Mouse (Mus musculus) E14TG2a.4 (cell line): ENCODE measurements around the gene Tex29.

ENCODE experiments used
- H3K27me3 ChIP-seq: 2 replicates; pipeline ENCODE4 v1.6.1; 2014; ENCODE audit warnings: low read length, control low read depth; ENCODE audit not compliant: insufficient read depth
- H3K36me3 ChIP-seq: 2 replicates; pipeline ENCODE4 v1.6.1; 2014; ENCODE audit warnings: low read length, control low read depth; ENCODE audit not compliant: insufficient read depth
- H3K4me1 ChIP-seq: replicated peaks from 2 replicates; pipeline ENCODE4 v1.6.1; 2014; ENCODE audit warnings: low read depth, low read length, control low read depth
- H3K4me3 ChIP-seq: replicated peaks from 2 replicates; pipeline ENCODE4 v1.5.1; 2014; ENCODE audit warnings: mild to moderate bottlenecking, low read length
- H3K9me3 ChIP-seq: 2 replicates; pipeline ENCODE4 v1.6.1; 2014; ENCODE audit warnings: low read length, control low read depth
- CTCF ChIP-seq: conservative IDR thresholded peaks from 2 replicates; pipeline ENCODE4 v1.5.1; 2014; ENCODE audit warnings: low read length
- NANOG ChIP-seq: IDR thresholded peaks from 2 replicates; pipeline ENCODE4 v1.6.1; 2014; ENCODE audit warnings: borderline replicate concordance, low read length, mixed read lengths
- POU5F1 ChIP-seq: IDR thresholded peaks from 2 replicates; pipeline ENCODE4 v1.6.1; 2014; ENCODE audit warnings: low read length, borderline replicate concordance

Tex29 gene

DNA sequence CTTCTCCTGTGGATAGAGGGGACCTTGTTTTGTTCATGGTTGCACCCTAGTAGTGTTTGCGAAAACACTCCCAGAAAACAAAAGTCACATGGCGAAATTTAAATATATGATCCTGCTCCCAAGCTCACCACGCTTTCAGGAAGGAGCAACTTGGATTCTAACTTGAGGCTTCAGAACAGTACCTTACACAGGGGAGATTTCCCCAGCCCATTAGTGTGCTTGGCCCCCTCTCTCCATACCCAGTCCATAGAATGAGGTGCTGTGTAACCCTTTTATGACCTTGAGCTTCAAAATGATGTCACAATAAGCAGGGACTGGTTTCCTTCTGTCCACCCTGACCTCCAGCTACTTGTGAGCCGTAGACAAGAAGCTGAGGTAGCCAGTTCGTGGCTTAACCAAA lies at the start of gene Tex29:
TSS of gene Tex29 (plus strand) at position 301 of the 400 bp plus-strand sequence.
- Histone ChIP-seq H3K4me3 (no peak within 1 kb of the TSS), H3K36me3 (0 out of 2 replicates have a peak, but pooled peaks cover under 1% of the 10 kb centered on the region), H3K4me1 (0 out of 2 replicates have a peak, but pooled peaks cover under 1% of the 10 kb centered on the region), H3K27me3 (no peaks in the 10 kb centered on the region), H3K9me3 (no peaks in the 10 kb centered on the region)
- no peak for TF ChIP-seq POU5F1

DNA sequence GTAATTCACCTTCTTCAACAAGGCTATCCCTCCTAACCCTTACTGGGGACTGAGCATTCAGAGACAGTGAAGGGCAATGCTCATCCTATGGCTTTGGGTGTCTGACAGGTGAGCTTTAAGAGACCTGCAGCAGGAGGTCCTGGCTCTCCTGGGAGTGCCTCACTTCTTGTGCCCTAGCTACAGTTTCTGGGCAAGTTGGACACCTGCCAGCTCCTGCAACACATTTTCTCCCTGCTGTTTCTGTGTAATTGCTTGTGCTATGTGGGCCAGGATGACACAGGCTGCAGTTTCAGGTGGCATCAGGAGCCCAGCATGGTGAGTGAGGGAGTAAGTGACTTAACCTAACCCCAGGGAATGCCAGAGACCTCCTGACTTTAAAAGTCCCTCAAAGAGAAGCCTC lies 45.3 kb upstream of the Tex29 start:
- Histone ChIP-seq H3K4me1 (peaks cover 12% of the 10 kb centered on the region), H3K4me3 (no peak overlapping the region), H3K9me3 (no peaks in the 10 kb centered on the region), H3K36me3 (peaks cover 75% of the 10 kb centered on the region), H3K27me3 (no peaks in the 10 kb centered on the region)
- TF ChIP-seq POU5F1: no peak
- no peak for TF ChIP-seq CTCF
- no peak for TF ChIP-seq NANOG

DNA sequence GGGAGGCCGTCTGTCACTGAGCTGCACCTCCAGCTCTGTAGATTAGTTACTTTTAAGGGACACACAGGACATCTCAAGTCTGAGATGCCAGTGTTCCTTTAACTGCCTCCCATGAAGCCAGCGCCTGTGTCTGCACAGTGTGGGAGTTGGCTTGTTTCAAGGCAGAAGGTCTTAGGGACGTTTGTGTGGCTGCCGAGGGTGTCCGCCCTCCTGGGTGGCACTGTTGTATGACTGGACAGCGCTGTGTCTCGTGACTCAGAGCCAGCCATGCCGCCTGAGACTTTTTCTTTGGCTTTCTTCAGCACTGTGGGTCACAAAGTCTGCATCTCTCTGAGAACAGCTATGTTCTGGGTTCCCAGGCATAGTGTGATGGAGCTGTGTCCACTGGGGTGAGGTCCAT lies 43.1 kb upstream of the Tex29 start:
- H3K36me3 ChIP-seq: peaks cover 74% of the 10 kb centered on the region
- H3K4me3 ChIP-seq: no peak overlapping the region
- H3K27me3 ChIP-seq: no peaks in the 10 kb centered on the region
- peaks cover 12% of the 10 kb centered on the region for H3K4me1 ChIP-seq
- H3K9me3 ChIP-seq: no peaks in the 10 kb centered on the region
- TF ChIP-seq POU5F1: no peak
- no peak for TF ChIP-seq CTCF
- no peak for TF ChIP-seq NANOG

DNA sequence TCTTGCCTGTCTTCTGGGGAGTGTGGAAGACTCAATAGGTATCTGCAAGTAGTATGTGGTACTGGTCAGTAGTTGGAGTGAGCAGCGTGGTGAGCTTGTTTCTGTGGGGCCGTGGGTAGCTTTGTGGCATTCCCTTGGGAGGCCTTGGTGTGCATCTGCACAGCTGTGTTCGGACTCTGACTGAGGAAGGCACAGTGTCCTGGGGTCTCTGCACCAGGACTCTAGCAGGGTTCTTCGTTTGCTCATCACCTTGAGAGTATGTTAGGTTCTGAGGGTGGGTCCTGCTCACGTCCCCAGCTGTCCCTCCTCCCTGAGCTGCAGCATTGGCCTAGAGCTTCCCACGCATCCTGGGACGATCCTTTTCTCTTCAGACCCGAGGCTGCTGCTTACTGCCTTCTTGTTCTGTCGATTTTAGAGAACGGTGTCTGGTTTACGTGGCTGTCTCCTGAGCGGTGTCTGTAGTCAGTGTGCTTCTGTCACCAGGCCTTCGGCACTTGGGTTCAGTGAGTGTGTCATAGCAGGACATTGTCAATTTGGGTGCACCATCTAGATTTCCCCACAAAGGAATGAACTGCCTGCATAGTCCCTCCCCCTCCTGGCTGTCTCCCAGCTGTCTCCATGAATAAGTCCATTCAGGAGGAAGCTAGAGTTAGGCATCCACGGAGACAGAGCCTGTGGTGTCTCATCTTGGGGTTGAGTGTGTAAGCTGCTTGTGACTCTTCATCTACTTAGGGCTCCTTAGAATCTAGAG lies 42.4 kb upstream of the Tex29 start:
- Histone ChIP-seq H3K4me3 (no peak overlapping the region), H3K27me3 (no peaks in the 10 kb centered on the region)
- TF ChIP-seq NANOG: no peak
- TF ChIP-seq CTCF: no peak
- TF ChIP-seq POU5F1: no peak

DNA sequence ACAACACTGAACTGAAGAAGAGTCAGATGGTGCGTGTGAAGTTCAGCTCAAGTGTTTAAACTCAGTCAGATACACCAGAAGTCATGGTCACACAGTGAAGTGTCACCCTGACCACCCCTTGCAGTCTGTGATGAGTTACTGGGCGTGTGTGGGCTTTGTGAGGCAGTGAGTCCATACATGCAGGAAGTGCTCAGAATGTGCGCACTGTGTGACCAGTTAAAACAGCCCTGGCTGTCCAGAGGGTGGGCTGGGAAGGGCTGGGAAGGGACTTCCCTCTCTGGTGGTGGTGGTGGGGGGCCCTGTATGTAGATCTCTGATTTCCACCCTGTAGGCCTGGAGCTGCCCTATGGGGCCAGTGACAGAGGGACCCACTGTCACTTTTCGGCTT lies 41.8 kb upstream of the Tex29 start:
- H3K9me3 ChIP-seq: no peaks in the 10 kb centered on the region
- no peak overlapping the region for H3K4me3 ChIP-seq
- no peak for TF ChIP-seq NANOG
- H3K27me3 ChIP-seq: no peaks in the 10 kb centered on the region
- peaks cover 12% of the 10 kb centered on the region for H3K4me1 ChIP-seq
- peaks cover 73% of the 10 kb centered on the region for H3K36me3 ChIP-seq

More for the DNA sequence above, 42.4 kb upstream of the Tex29 start:
- peaks cover 12% of the 10 kb centered on the region for H3K4me1 ChIP-seq
- peaks cover 73% of the 10 kb centered on the region for H3K36me3 ChIP-seq
- H3K9me3 ChIP-seq: no peaks in the 10 kb centered on the region

GRCm38 (mm10) chr8:11799098-11799497 lies 41.2 kb upstream of the Tex29 start:
- Histone ChIP-seq H3K36me3 (peaks cover 77% of the 10 kb centered on the region), H3K27me3 (no peaks in the 10 kb centered on the region), H3K4me1 (peaks cover 12% of the 10 kb centered on the region), H3K4me3 (no peak overlapping the region), H3K9me3 (no peaks in the 10 kb centered on the region)
- TF ChIP-seq POU5F1 (no peak), CTCF (no peak), NANOG (no peak)

- no peaks in the 10 kb centered on the region for H3K9me3 ChIP-seq
- no peaks in the 10 kb centered on the region for H3K27me3 ChIP-seq
- peaks cover 84% of the 10 kb centered on the region for H3K36me3 ChIP-seq
- peaks cover 12% of the 10 kb centered on the region for H3K4me1 ChIP-seq
- TF ChIP-seq POU5F1: no peak
- TF ChIP-seq CTCF: no peak
- TF ChIP-seq NANOG: no peak
- H3K4me3 ChIP-seq: no peak overlapping the region
Observed at GRCm38 (mm10) chr8:11800481-11800880, 39.8 kb upstream of the Tex29 start.

- Histone ChIP-seq H3K9me3 (no peaks in the 10 kb centered on the region), H3K27me3 (no peaks in the 10 kb centered on the region), H3K4me3 (no peak overlapping the region), H3K4me1 (peaks cover 12% of the 10 kb centered on the region), H3K36me3 (peaks cover 87% of the 10 kb centered on the region)
- TF ChIP-seq CTCF (no peak), POU5F1 (no peak), NANOG (no peak)
Observed at GRCm38 (mm10) chr8:11801571-11801970, 38.7 kb upstream of the Tex29 start.

GRCm38 (mm10) chr8:11804914-11805313 lies 35.4 kb upstream of the Tex29 start:
- TF ChIP-seq CTCF (no peak), NANOG (no peak), POU5F1 (no peak)
- Histone ChIP-seq H3K9me3 (no peaks in the 10 kb centered on the region), H3K36me3 (peaks cover 93% of the 10 kb centered on the region), H3K4me3 (no peak overlapping the region), H3K27me3 (no peaks in the 10 kb centered on the region), H3K4me1 (no peaks in the 10 kb centered on the region)

DNA sequence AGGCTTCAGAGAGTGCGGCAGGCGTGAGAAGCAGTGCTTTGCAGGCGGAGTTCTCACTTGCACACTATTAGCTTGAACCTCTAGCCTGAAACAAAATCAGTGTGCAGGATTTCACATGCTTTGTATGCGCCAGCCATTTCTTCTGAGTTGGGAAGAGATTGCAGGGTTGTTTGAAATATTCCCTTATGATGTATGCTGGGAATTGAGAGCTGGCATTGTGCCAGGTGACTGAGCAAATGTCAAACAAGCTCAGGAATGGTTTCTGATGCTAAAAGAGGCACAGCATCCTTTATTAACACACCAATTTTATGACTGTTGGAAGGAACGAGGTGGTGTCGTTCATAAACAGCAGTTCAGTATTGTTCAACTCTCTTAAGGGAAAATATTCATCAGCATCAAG lies 34.0 kb upstream of the Tex29 start:
- TF ChIP-seq CTCF (no peak), NANOG (no peak), POU5F1 (no peak)
- Histone ChIP-seq H3K9me3 (no peaks in the 10 kb centered on the region), H3K4me3 (no peak overlapping the region), H3K4me1 (no peaks in the 10 kb centered on the region), H3K27me3 (no peaks in the 10 kb centered on the region), H3K36me3 (peaks cover 95% of the 10 kb centered on the region)
